Mouse (Mus musculus): ENCODE measurements around the gene Syn3.

DNA sequence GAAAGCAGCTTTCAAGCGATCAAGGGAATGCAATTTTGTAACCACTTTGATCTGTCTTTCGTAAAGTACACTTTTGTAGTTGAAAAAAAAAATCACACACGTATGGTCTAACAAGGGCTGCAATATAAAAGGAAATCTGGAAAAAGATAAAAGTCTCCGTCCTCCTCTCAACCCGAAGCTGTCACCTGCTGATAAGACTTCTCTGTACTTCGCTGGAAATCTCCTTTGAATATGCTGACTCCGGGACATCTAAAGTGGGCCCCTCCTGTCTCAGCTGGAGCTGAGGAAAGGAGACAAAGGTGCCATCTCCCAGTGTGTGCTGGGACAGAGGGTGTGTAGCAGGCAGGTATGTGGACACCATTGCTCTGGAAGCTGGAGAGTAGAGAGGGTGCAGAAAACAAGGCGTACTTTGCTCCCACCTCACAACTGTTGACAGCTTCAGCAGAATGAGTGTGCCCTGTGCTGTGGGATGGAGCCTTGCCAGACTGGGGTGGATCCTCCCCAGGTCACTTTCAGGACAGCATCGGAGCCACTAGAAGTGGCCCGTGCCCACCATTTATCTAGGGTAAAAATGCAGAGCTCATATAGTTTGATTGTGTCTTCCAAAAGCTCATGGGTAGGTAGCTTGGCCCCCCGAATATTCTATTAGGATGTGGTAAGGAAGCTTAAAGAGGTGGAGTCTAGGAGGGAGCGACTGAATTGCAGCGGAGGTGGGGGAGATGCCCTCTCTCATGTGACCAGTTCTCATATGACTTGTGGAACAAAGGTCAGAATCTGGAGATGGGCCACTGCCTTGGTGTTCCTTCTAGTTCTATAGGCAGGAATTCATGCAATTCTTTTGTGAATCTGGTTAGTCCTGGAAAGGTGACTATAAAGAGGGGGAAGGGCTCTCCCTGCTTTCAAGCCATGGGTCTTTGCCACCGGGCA is 405.3 kb downstream of the Syn3 start:
- TF ChIP-seq ZNF384 (IDR thresholded peaks at IDR 0.05; ENCODE audit: low read depth, low read length) (no peak), CHD2 (IDR thresholded peaks at IDR 0.05; ENCODE audit: low read depth, low read length) (no peak), HCFC1 (IDR thresholded peaks at IDR 0.05; ENCODE audit: borderline replicate concordance, insufficient read depth, low read length) (no peak), ZC3H11A (IDR thresholded peaks at IDR 0.05; ENCODE audit: borderline replicate concordance, low read depth, low read length) (no peak), MAFK (IDR thresholded peaks at IDR 0.05; ENCODE audit: insufficient read depth, low read depth, low read length) (no peak)
